Mouse (Mus musculus): Measurements from ENCODE around the gene 1110002E22Rik. TPM values are rescaled to one million over a fixed set of nuclear protein-coding genes. Genes with fewer than 3 reads are reported as not detected.

The 1110002E22Rik gene
- total RNA-seq, 2 experiments from 2014 or later = 112 to 114 TPM

DNA sequence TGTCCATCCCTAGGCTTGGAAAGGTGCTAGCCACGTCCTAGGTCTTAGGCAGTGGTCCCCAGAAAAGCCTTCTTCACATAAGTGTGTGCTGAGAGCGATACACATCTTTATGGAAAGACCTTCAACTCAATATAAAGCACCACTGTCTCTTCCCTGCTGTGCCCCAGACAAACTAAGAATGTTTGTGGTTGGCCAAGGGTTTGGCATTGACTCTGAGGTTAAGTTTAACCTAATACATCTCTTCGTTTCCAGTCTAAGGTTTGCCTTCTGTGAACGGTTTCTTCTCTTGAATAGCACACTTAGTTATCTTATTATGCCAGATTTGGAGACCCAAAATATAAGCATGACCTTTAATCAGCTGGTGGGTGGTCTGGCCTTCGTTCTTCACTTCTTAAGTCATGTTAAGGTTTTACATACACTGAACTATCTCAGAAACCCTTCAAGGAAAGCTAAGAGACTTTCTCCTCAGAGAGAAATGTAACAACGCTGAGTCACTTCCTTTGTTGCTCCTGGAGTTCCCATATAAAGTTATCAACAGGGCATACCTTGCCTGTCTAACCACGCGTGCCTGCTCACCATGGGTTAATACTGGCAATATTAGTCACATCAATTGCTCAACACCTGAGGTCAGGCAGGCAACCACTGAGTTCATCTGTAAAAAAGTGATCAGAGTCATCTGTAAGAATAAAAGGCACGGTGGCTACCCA, 3.5 kb upstream of the 1110002E22Rik start:
- DNase-seq = no peak
- intact Hi-C loops (cut with DNase I) = no loop called here

GRCm38 (mm10) chr3:138062673-138063072, 2.2 kb upstream of the 1110002E22Rik start:
- no peak for DNase-seq

GRCm38 (mm10) chr3:138063731-138064329, 1.0 kb upstream of the 1110002E22Rik start:
- peak; percentile 72 to 77 for DNase-seq
- intact Hi-C loops (cut with DNase I) = no loop called here

More at GRCm38 (mm10) chr3:138062673-138063072, 2.2 kb upstream of the 1110002E22Rik start:
- intact Hi-C loops (cut with DNase I) = no loop called here

DNA sequence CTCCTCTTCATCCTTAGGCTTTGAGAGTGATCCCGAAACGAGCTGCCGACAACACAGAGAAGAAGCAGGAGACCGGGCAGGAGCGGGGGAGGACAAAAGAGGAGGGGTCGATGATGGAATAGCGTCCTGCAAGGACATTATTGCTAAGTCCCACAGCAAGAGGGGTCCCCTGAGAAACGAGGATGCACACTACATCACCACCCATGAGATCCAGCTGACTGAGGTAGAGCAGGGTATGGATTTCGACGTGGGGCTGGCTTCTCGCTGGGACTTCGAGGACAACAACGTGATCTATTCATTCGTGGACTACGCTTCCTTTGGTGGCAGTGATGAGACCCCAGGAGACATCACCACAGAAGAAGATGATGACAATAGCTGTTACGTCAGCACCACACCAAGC, 1.1 kb downstream of the 1110002E22Rik start:
- DNase-seq = no peak
- intact Hi-C loops (cut with DNase I) = loop anchor here (5.0 kb wide), 2 partner anchors 74 to 199 kb away; partner anchors contain the start of gene Dnajb14

- peak; percentile 34 to 51 for DNase-seq
- intact Hi-C loops (cut with DNase I) = loop anchor here (5.0 kb wide), 2 partner anchors 74 to 199 kb away; partner anchors contain the start of gene Dnajb14
Measured at GRCm38 (mm10) chr3:138066348-138066856, 1.6 kb downstream of the 1110002E22Rik start.

DNA sequence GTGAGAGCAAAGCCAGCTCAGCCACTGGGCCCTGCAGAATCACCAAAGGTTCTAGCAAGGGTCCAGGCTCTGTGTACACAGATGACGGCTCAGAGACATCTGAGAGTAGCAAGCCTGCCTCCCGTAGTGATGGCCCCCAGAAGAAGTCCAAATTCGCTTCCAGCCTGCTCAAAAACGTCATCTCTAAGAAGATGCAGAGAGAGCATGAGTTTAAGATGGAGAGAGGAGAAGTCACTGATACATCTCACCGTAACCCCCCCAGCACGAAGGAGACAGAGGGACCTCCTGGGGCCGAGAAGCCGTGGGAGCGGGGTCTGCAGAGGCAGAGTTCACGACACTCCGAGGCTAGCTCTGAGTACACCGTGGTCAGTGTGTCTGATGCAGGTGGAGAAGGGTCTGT, 2.4 kb downstream of the 1110002E22Rik start, which contains the start of gene Gm5105:
TSS of gene Gm5105 (minus strand) at position 101 of the 400 bp plus-strand sequence.
- intact Hi-C loops (cut with DNase I) = loop anchor here (5.0 kb wide), 2 partner anchors 75 to 200 kb away; partner anchors contain the start of gene Dnajb14
- DNase-seq = no peak

- no peak for DNase-seq
- intact Hi-C loops (cut with DNase I) = loop anchor here (5.0 kb wide), 2 partner anchors 76 to 201 kb away; partner anchors contain the start of gene Dnajb14
Measured at GRCm38 (mm10) chr3:138068103-138068502, 3.3 kb downstream of the 1110002E22Rik start.

DNA sequence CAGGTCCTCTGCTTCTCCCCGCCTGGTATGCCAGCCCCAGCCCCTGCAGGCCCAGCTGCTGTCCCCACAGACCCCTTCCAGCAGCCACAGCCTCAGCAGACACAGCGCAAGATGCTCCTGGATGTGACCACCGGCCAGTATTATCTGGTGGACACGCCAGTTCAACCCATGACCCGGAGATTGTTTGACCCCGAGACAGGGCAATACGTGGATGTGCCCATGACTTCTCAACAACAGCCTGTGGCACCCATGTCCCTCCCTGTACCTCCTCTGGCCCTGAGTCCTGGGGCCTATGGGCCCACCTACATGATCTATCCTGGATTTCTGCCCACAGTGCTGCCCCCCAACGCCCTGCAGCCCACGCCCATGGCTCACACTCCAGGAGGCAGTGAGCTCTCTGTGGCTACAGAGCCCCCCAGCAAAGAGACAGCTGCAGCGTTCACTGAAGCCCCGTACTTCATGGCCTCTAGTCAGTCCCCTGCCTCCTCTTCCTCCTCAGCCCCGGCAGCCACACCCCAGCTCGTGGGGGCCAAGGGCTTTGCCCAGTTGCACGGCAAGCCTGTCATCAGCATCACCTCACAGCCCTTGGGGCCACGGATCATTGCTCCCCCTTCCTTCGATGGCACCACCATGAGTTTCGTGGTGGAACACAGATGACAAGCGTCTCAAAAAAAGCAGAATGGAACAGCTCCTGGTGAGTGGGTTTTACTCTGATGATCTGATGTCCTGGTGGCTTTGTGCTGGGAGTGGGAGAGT, 5.1 kb downstream of the 1110002E22Rik start:
- DNase-seq = no peak
- intact Hi-C loops (cut with DNase I) = loop anchor here (2.0 to 5.0 kb wide), 5 partner anchors 43 to 203 kb away; partner anchors contain the start of genes Dnajb14 and Trmt10a

DNA sequence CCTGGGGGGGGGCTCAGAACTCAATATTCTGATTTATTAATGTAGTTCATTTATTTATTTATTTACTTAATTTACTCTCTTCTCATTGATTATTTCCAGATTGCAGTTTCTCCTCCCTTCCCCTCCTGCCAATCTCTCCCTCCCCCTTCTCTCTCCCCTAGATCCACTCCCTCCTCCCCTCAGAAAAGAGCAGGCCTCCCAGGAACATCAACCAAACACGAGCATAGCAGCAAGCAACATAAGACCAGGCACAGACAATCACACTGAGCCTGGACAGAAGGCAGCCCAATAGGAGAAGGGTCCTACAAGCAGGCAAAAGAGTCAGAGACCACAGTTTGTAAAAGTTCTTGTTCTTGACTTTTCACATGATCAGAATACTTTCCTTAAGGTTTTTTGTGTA, 6.2 kb downstream of the 1110002E22Rik start:
- no peak for DNase-seq
- intact Hi-C loops (cut with DNase I) = loop anchor here (2.0 to 5.0 kb wide), 3 partner anchors 44 to 72 kb away; partner anchors contain the start of gene Trmt10a

- intact Hi-C loops (cut with DNase I) = loop anchor here (2.0 to 5.0 kb wide), 3 partner anchors 44 to 71 kb away; partner anchors contain the start of gene Trmt10a
- DNase-seq = no peak
Measured at GRCm38 (mm10) chr3:138071476-138072073, 6.7 kb downstream of the 1110002E22Rik start.

DNA sequence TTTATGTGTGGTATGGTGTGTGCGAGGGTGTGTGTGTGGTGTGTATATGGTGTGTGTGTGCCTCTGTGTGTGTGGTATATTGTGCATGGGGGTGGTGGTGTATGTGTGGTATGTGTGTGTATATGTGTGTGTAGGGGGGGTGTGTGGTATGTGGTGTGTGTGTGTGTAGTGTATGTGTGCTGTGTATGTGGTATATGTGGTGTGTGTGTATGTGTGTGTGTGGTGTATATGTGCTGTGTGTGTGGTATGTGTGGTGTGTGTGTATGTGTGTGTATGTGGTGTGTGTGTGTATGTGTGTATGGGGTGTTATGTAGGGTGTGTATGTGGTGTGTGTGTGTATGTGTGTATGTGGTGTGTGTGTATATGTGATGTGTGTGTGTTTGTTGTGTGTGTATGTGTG, 9.4 kb downstream of the 1110002E22Rik start:
- DNase-seq = no peak
- intact Hi-C loops (cut with DNase I) = loop anchor here (5.0 kb wide), 1 partner anchor 47 kb away; no protein-coding TSS in a partner anchor

- intact Hi-C loops (cut with DNase I) = no loop called here
- peak in 1 of 2 experiments; percentile 18 for DNase-seq
Measured at GRCm38 (mm10) chr3:138075209-138075608, 10.4 kb downstream of the 1110002E22Rik start.

GRCm38 (mm10) chr3:138077476-138078340, 12.9 kb downstream of the 1110002E22Rik start:
- intact Hi-C loops (cut with DNase I) = no loop called here
- DNase-seq = no peak

- DNase-seq = no peak
- intact Hi-C loops (cut with DNase I) = no loop called here
Measured at GRCm38 (mm10) chr3:138078701-138079100, 13.8 kb downstream of the 1110002E22Rik start.

GRCm38 (mm10) chr3:138083073-138083637, 18.3 kb downstream of the 1110002E22Rik start:
- intact Hi-C loops (cut with DNase I) = no loop called here
- no peak for DNase-seq

- no peak for DNase-seq
- intact Hi-C loops (cut with DNase I) = no loop called here
Measured at GRCm38 (mm10) chr3:138083896-138084295, 19.0 kb downstream of the 1110002E22Rik start.

- no peak for DNase-seq
- intact Hi-C loops (cut with DNase I) = no loop called here
Measured at GRCm38 (mm10) chr3:138095301-138095700, 30.4 kb downstream of the 1110002E22Rik start.

DNA sequence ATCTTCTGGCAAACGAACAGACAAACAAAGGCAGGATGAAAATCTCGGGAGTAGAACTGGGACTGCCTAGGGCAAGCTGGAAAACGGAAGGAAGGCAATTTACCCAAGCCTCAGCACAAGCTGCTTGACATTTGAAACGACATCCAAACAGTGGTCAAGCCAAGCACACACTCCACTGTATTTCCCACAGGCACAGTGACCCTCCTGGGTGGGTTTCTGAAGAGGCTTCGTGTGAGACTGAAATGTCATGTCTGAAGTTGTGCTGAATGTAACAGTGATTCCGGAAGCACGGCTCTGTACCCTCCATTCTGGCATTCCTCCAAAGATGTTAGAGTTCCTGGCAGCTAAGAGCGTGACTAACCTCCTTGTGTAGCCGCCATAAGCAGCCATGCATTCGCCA, 30.9 kb downstream of the 1110002E22Rik start:
- intact Hi-C loops (cut with DNase I) = no loop called here
- DNase-seq = no peak

All from gastrocnemius, postnatal 36 days (tissue).